Mouse (Mus musculus) kidney, adult 2 months (tissue): Measurements from ENCODE around the gene Slc12a1.

Experiments used
- CTCF ChIP-seq: fragments of 200-500 bp; conservative IDR thresholded peaks from 2 replicates; pipeline ENCODE4 v1.5.1; 2011; ENCODE audit warnings: low read depth, mild to moderate bottlenecking, control low read depth, low read length, moderate library complexity, mixed read lengths; ENCODE audit not compliant: insufficient read depth, insufficient read length
- POLR2A ChIP-seq: fragments of 200-500 bp; IDR thresholded peaks from one replicate; pipeline ENCODE4 v1.6.1; 2011; ENCODE audit warnings: low read depth, low read length, control low read depth

DNA sequence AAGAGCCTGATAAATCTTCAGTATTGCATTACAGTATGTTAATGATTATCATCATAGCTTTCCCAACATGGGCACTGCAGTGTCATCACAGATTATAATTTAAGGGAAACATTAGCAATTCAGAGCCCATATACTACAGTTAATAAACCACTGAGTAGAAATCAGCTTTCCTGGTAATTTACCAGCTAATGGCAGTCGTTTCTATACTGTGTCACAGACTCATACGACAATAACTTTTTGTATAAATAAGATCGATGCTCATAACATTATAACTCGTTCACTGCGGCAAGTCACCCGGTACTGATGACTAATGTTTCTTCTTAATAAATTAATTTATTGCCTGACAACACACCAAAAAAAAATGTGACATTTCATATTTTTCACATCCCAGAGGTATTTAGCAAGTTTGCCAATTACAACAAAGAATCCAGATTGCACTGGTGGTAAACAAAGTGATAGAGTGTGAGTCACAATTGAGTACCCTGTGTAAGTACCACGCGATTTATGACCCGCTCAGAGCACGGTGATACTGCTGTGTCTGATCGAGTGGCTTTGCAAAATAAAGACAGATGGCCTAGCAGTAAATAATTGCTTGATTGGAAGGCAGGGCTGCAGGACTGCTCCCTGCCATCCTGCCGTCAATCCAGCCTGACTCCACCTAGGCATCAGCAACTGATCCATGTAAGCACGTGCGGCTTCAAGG, 56.7 kb downstream of the Slc12a1 start:
- TF ChIP-seq CTCF (no peak), POLR2A (no peak)
